Mouse (Mus musculus) right cerebral cortex, adult 2 months (tissue): ENCODE results near the gene Slc35f6.

Source experiments
- DNase-seq, 2 experiments: peaks; one replicate each; pipeline ENCODE4 v3.0.0; 2021 to 2022; ENCODE audit warnings: low spot score in 2 of 2

Gene Slc35f6

DNA sequence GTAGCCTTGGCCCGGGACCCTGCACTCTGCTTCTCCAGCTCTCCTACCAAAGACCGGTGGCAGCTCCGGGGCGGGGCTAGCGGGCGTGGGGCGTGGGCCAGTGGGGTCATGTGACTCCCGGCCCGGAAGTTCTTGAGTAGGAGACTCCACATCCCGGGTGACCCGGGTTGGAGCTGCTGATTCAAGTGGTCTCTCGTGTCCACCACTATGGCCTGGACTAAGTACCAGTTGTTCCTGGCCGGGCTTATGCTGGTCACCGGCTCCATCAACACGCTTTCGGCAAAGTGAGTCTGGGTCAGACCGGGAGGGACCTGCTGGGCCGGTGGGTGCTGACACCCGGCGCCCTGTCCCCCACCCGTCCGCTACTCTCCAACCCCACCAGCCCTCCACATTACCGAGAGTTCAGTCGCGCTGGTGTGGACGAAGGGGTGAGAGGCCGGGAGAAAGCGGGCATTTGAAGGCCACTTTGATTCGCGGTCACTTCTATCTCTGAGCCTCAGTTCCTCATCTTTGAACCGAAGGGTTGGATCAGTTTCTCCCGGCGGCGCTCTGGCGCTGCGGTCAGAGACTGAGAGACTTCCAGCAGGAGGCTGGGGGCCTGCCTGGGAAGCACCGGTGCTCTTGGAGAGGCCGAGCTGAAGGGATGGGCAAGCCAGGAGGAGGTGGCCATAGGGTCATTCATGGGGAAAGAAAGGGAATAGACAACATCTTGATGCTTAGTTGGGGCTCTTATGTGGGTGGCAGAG lies at the start of gene Slc35f6:
Slc35f6 (plus strand) TSS at position 119 of the 746 bp plus-strand sequence.
- DNase-seq: peak; percentile 94 to 95

- DNase-seq: no peak
Measured at GRCm38 (mm10) chr5:30601397-30601796, 46.3 kb upstream of the Slc35f6 start.

DNA sequence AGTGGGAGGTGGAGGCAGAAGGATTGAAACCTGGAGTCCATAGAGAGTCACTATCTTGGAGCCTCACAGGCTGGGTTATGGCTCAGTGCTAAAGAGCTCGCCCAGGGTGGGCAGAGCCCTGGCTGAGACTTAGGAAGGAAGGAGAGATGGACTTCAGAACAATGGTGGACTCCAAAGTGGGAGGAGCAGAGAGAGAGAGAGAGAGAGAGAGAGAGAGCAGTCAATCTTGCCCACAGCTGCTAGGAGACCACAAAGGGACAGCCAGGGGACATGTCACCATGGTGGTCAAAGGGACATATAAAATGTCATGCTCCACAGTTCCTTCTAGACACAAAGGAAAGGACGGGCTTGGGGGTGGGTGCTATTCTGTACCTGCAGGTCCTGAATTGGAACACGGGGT lies 44.5 kb upstream of the Slc35f6 start:
- DNase-seq: no peak

DNA sequence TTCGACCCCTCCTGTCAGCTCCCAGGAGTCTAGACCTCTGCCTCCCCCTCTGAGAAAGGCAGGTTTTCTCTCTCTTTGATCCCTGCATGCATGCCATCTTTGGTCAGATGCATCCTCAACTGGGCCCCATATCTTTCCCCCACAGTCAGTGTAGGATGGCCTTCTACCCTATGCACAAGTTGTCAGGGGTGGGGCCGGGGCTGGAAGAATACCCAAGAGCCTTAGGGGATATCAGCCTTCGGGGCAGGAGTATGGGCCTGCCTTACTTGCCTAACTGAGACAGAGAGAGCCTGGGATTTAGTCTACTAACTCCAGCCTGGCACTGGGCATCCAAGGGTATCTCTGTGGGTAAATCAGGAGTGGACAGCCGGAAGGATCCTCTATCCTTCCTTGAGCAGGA lies 43.8 kb upstream of the Slc35f6 start:
- DNase-seq: no peak

GRCm38 (mm10) chr5:30604769-30605188 lies 43.0 kb upstream of the Slc35f6 start:
- no peak for DNase-seq

DNA sequence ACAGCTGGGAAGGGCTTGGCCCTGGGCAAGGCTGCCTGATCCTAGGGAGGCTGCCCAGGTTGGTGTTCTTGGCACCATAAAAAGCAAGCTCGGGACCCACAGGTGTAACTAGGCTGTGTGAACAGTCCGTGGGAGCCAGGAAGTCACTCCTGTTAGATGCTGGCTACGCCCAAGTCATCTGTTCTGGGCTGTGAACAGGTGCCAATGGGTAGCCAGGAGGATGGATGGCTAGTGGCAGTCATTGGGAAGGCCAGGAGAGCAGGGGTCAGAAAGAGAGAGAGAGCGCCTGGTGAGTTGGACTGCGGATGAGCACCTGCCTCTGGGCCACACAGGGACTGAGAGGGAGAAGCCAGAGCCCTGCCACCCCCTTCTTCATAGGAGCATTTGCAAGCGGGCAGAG lies 42.1 kb upstream of the Slc35f6 start:
- DNase-seq: no peak

DNA sequence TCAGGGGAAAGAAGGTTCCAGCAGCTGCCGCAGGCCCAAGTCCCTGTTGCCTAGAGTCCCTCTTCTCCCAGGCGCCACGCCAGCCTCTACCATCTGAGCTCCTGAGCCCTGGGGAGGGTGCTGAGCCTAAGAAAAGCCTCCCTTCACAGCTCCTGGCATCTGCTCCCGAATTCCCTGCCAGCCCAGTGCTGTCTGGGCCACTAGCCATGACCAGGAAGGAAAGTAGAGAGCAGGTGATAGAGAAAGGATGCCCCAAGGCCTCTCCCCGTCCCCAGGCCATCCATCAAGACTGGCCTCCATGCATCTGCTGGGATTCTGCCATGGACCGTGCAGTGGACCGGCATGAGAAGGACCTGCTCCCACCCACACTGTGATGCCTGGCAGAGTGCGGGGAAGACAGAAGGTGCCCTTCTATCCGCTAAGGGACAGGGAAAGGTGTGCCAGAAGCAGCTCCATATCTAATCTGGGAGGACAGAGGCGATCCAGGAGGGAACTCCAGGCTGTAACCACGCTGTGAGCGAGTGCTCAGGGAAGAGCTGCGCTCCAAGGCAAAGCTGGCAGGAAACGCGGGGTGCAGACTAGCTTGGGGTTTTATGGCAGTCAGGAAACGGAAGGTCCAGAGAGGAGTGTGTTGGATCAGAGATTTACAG lies 41.2 kb upstream of the Slc35f6 start:
- peak; percentile 71 to 72 for DNase-seq

DNA sequence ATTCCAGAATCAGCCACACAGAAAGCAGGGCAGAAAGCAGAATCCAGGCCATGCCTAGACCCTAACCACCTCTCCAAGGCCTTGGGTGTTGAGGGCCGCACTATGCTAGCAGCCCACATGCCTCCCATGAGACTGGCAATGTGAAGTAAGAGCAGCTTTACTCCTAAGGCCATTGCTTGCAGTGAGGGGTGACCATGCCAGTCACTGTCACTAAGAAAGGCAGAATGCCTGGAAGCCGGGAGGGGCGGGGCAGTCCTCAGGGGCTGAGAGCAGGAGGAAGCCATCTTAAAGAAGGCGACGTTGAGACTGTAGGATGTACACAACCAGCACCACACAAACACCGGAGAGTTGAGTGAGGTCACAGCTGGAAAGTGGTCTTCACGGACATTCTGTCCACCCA lies 38.6 kb upstream of the Slc35f6 start:
- no peak for DNase-seq

- no peak for DNase-seq
Measured at GRCm38 (mm10) chr5:30609918-30610645, 37.7 kb upstream of the Slc35f6 start.

DNA sequence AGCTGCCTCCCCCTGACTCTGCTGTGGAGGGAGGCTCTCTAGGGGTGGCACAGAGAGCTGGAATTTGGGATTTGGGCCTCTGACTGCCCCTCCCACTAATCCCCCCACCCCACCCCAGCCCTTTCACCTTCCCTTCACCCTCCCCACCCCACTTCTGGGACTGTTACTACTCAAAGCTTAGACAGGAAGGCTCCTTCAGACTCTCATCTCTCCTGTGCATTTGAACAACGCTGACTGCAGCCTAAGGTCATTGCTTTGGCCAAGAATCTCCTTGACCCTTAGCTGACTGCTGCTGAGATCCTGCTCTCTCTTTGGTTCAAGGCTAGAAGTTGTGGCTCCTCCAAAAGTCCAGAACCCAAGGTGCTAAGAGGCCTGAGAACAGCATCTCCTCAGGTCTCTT lies 36.6 kb upstream of the Slc35f6 start:
- no peak for DNase-seq

DNA sequence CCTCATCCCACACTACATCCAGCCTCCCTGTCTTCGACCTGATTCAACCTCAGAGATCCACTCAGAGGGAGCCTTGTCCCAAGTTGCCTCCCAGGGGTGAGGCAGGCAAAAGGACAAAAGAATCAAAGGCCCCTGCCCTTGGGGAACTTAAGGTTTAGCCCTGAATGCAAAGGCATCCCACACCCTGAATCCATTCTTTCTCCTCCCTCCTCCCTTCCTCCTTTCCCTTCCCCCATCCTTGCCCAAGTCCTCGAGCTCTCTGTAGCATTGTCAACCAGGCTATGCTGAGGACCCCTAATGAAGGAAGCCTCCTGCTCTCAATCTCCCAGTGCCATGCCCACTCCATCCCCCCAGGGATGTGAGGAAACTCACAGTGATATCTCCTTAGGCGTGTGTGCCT lies 36.0 kb upstream of the Slc35f6 start:
- DNase-seq: no peak

DNA sequence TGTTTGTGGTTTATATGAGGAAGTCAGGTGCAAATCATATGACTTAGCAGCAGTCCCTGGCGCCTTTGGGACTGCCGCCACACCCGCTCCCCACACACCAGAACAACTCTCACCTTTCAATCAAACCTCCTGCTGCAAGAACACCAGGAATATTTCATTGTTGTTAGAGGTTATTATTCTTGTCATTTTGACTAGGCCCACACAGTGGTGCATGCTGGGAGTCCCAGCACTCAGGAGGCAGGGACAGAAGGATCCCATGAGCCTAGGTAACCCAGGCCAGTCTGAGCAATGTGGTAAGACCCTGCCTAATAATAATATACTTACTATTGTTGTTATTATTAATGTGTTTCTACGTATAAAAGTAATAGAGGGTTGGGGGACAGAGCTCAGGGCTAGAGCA lies 35.2 kb upstream of the Slc35f6 start:
- DNase-seq: no peak

- DNase-seq: no peak
Measured at GRCm38 (mm10) chr5:30613242-30613641, 34.5 kb upstream of the Slc35f6 start.

GRCm38 (mm10) chr5:30614221-30614620 lies 33.5 kb upstream of the Slc35f6 start:
- DNase-seq: no peak

GRCm38 (mm10) chr5:30615416-30615815 lies 32.3 kb upstream of the Slc35f6 start:
- DNase-seq: no peak

GRCm38 (mm10) chr5:30615819-30616218 lies 31.9 kb upstream of the Slc35f6 start:
- DNase-seq: no peak

- DNase-seq: no peak
Measured at GRCm38 (mm10) chr5:30616644-30617043, 31.1 kb upstream of the Slc35f6 start.

DNA sequence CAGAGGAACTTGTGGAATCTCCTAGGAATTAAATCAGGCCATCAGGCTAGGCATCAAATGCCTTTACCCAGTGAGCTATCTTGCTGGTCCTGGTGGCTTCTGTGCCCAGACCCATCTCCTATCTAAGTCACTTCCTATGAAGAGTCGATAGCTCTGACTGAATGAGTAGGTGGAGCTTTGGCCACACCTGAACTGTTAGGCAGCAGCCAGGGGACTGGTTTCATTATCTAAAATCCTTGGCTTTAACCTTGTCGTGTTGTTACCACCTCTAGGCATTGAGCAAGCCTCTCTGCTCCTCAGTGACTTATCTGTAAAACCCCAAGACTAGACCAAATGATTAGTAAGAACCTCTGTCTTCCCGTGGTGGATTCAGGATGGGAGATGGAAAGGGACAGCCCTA lies 30.4 kb upstream of the Slc35f6 start:
- no peak for DNase-seq

GRCm38 (mm10) chr5:30617851-30618250 lies 29.9 kb upstream of the Slc35f6 start:
- DNase-seq: no peak

- no peak for DNase-seq
Measured at GRCm38 (mm10) chr5:30618376-30619003, 29.2 kb upstream of the Slc35f6 start.

GRCm38 (mm10) chr5:30619211-30619610 lies 28.5 kb upstream of the Slc35f6 start:
- no peak for DNase-seq

DNA sequence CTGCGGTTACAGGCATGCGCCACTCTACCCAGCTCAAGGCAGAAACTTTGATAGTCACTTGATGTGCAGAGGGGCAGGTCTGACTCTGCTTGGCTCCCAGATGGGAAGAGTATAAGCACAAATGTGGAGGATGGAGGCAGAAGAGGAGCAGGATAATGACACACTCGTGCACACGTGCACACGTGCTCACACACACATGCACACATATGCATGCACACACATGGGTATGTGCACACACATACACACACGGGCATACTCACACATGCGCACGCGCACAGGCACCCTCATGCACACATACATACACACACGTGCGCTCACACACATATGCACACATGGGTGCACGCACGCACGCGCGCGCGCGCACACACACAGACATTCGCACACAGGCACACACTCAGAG lies 27.2 kb upstream of the Slc35f6 start:
- no peak for DNase-seq
